Mouse (Mus musculus): ENCODE data around the gene AB124611. TPM values are rescaled to one million over a fixed set of nuclear protein-coding genes. Genes with fewer than 3 reads are reported as not detected.

The AB124611 gene
- polyA plus RNA-seq, 1 experiment from 2014 or later, result 4.3 TPM

DNA sequence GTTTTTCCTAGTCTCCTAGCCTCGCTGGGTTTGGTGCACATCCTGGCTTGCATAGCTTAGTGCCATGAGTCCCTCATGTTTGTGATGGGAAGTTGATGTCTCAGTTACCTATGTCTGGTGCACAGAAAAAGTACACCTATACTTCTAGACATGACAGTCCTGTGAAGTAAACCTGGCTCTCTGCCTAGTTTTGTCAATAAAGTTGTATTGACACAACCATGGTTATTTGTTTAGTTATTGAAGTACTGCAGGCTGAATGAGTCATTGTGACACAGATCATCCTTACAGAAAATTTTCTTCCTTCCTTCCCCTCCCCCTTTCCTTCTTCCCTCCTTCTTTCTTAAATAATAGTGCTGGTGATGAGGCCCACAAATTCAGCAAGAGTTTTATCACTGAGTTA lies 38.4 kb downstream of the AB124611 start:
- H3K9ac ChIP-seq (ENCODE audit: low read depth, low read length), result no peak overlapping the region
- no peaks in the 10 kb centered on the region for H3K27me3 ChIP-seq (replicated peaks; ENCODE audit: control insufficient read depth, insufficient read depth, low read length)
- no peak for DNase-seq (ENCODE audit: low spot score)
- no peak overlapping the region for H3K4me2 ChIP-seq
- H3K4me1 ChIP-seq (replicated peaks; ENCODE audit: control insufficient read depth, insufficient read depth, low read length), result peaks cover 16% of the 10 kb centered on the region
- H3K27ac ChIP-seq (ENCODE audit: low read depth, low read length), result peak overlapping the region; percentile 33; the same call in 1 of the 2 replicates
- ATAC-seq (replicated peaks; ENCODE audit: low FRiP score), result no peak
- H3K9me3 ChIP-seq (ENCODE audit: control insufficient read depth, low read length), result no peaks in the 10 kb centered on the region
- H3K4me3 ChIP-seq (ENCODE audit: low read depth, low read length), result no peak overlapping the region
- WGBS, result 73% methylated on average over 1 of the region's 1 CpGs
- peaks cover 3% of the 10 kb centered on the region; the same call in 1 of the 2 replicates for H3K36me3 ChIP-seq (ENCODE audit: control insufficient read depth, insufficient read depth, low read length)

GRCm38 (mm10) chr9:21565004-21565586 lies 39.1 kb downstream of the AB124611 start:
- Histone ChIP-seq H3K27me3 (replicated peaks; ENCODE audit: control insufficient read depth, insufficient read depth, low read length) (no peaks in the 10 kb centered on the region), H3K27ac (ENCODE audit: low read depth, low read length) (peak overlapping the region; percentile 64), H3K36me3 (ENCODE audit: control insufficient read depth, insufficient read depth, low read length) (peaks cover 9% of the 10 kb centered on the region), H3K4me2 (peak overlapping the region; percentile 23), H3K4me3 (ENCODE audit: low read depth, low read length) (no peak overlapping the region), H3K9ac (ENCODE audit: low read depth, low read length) (no peak overlapping the region; the same call in 1 of the 2 replicates), H3K9me3 (ENCODE audit: control insufficient read depth, low read length) (no peaks in the 10 kb centered on the region), H3K4me1 (replicated peaks; ENCODE audit: control insufficient read depth, insufficient read depth, low read length) (peaks cover 16% of the 10 kb centered on the region)
- peak; percentile 71 for ATAC-seq (replicated peaks; ENCODE audit: low FRiP score)
- DNase-seq (ENCODE audit: low spot score), result no peak
- WGBS, result 62% methylated on average over 4 of the region's 4 CpGs

DNA sequence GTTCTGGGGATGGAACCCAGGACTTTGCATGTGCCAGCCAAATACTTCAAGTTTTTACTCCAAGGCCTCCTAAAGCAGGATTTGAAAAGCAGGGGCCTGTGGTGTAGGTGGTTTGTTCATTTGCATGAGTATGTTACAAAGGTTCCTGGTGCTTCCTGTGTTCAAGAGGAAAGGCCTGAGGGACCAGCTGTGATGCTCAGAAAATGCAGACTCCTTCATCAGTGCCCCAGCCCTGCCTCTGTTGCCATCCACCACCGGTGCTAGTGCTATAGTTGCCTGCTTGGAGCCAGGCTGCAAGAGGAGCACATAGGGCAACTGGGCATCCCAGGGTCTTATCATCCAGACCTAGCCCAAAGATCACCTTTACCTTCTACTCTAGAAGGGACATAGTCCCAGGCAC lies 40.6 kb downstream of the AB124611 start:
- no peak overlapping the region for H3K9ac ChIP-seq (ENCODE audit: low read depth, low read length)
- H3K4me3 ChIP-seq (ENCODE audit: low read depth, low read length), result no peak overlapping the region
- no peaks in the 10 kb centered on the region for H3K27me3 ChIP-seq (replicated peaks; ENCODE audit: control insufficient read depth, insufficient read depth, low read length)
- peaks cover 14% of the 10 kb centered on the region for H3K36me3 ChIP-seq (ENCODE audit: control insufficient read depth, insufficient read depth, low read length)
- 89% methylated on average over 1 of the region's 1 CpGs for WGBS
- H3K4me1 ChIP-seq (replicated peaks; ENCODE audit: control insufficient read depth, insufficient read depth, low read length), result peaks cover 16% of the 10 kb centered on the region
- no peak overlapping the region for H3K27ac ChIP-seq (ENCODE audit: low read depth, low read length)
- no peaks in the 10 kb centered on the region for H3K9me3 ChIP-seq (ENCODE audit: control insufficient read depth, low read length)
- ATAC-seq (replicated peaks; ENCODE audit: low FRiP score) (no peak), DNase-seq (ENCODE audit: low spot score) (no peak)
- H3K4me2 ChIP-seq, result no peak overlapping the region

GRCm38 (mm10) chr9:21567051-21567450 lies 41.1 kb downstream of the AB124611 start:
- Histone ChIP-seq H3K4me2 (no peak overlapping the region), H3K9ac (ENCODE audit: low read depth, low read length) (no peak overlapping the region), H3K36me3 (ENCODE audit: control insufficient read depth, insufficient read depth, low read length) (peaks cover 14% of the 10 kb centered on the region), H3K4me3 (ENCODE audit: low read depth, low read length) (no peak overlapping the region), H3K9me3 (ENCODE audit: control insufficient read depth, low read length) (no peaks in the 10 kb centered on the region), H3K27ac (ENCODE audit: low read depth, low read length) (no peak overlapping the region), H3K4me1 (replicated peaks; ENCODE audit: control insufficient read depth, insufficient read depth, low read length) (peaks cover 16% of the 10 kb centered on the region), H3K27me3 (replicated peaks; ENCODE audit: control insufficient read depth, insufficient read depth, low read length) (no peaks in the 10 kb centered on the region)
- DNase-seq (ENCODE audit: low spot score), result no peak
- ATAC-seq (replicated peaks; ENCODE audit: low FRiP score), result no peak
- WGBS, result 74% methylated on average over 2 of the region's 2 CpGs

DNA sequence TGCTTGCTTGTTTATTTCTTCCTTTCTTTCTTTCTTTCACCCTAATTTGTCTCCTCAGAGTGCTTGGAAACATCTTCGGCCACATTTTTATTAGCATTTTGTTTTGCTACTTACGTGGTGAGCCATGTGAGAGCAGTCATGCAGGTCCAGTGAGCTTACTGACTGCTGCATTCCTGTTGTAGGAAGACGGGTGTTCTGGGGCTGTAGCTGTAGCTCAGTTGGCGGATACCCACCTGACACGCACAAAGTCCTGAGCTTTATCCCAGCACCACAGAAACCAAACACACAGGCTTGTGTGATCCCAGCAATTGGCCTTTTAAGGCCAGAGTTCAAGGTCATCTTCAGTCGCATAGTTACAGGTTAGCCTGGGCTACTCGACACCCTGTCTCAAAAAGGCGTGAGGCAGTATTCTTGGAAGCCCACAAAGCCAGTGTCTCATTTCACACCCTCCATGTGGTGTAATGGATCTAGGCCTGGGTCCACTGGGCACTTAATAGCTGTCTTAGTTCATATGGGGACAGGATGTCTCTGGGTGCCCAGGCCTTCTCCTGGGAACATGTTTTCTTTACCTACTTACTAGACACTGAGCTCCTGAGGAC lies 42.8 kb downstream of the AB124611 start:
- H3K36me3 ChIP-seq (ENCODE audit: control insufficient read depth, insufficient read depth, low read length), result peaks cover 20% of the 10 kb centered on the region
- no peaks in the 10 kb centered on the region for H3K9me3 ChIP-seq (ENCODE audit: control insufficient read depth, low read length)
- no peak overlapping the region for H3K9ac ChIP-seq (ENCODE audit: low read depth, low read length)
- 91% methylated on average over 8 of the region's 8 CpGs for WGBS
- no peak overlapping the region for H3K4me2 ChIP-seq
- H3K4me3 ChIP-seq (ENCODE audit: low read depth, low read length), result no peak overlapping the region
- no peaks in the 10 kb centered on the region for H3K27me3 ChIP-seq (replicated peaks; ENCODE audit: control insufficient read depth, insufficient read depth, low read length)
- DNase-seq (ENCODE audit: low spot score) (no peak), ATAC-seq (replicated peaks; ENCODE audit: low FRiP score) (no peak)
- no peak overlapping the region for H3K27ac ChIP-seq (ENCODE audit: low read depth, low read length)
- peaks cover 16% of the 10 kb centered on the region for H3K4me1 ChIP-seq (replicated peaks; ENCODE audit: control insufficient read depth, insufficient read depth, low read length)

GRCm38 (mm10) chr9:21574012-21574801 lies 48.2 kb downstream of the AB124611 start:
- Histone ChIP-seq H3K4me3 (ENCODE audit: low read depth, low read length) (no peak overlapping the region), H3K9ac (ENCODE audit: low read depth, low read length) (no peak overlapping the region), H3K27ac (ENCODE audit: low read depth, low read length) (no peak overlapping the region), H3K9me3 (ENCODE audit: control insufficient read depth, low read length) (no peaks in the 10 kb centered on the region), H3K36me3 (ENCODE audit: control insufficient read depth, insufficient read depth, low read length) (peaks cover 52% of the 10 kb centered on the region), H3K4me1 (replicated peaks; ENCODE audit: control insufficient read depth, insufficient read depth, low read length) (no peaks in the 10 kb centered on the region), H3K4me2 (no peak overlapping the region), H3K27me3 (replicated peaks; ENCODE audit: control insufficient read depth, insufficient read depth, low read length) (no peaks in the 10 kb centered on the region)
- ATAC-seq (replicated peaks; ENCODE audit: low FRiP score), result no peak
- DNase-seq (ENCODE audit: low spot score), result no peak
- WGBS, result 95% methylated on average over 8 of the region's 8 CpGs

- peaks cover 55% of the 10 kb centered on the region for H3K36me3 ChIP-seq (ENCODE audit: control insufficient read depth, insufficient read depth, low read length)
- H3K9ac ChIP-seq (ENCODE audit: low read depth, low read length), result no peak overlapping the region
- no peaks in the 10 kb centered on the region for H3K9me3 ChIP-seq (ENCODE audit: control insufficient read depth, low read length)
- no peak overlapping the region for H3K4me2 ChIP-seq
- H3K27ac ChIP-seq (ENCODE audit: low read depth, low read length), result no peak overlapping the region
- no peak for DNase-seq (ENCODE audit: low spot score)
- WGBS, result 91% methylated on average over 10 of the region's 10 CpGs
- H3K4me3 ChIP-seq (ENCODE audit: low read depth, low read length), result no peak overlapping the region
- no peaks in the 10 kb centered on the region for H3K27me3 ChIP-seq (replicated peaks; ENCODE audit: control insufficient read depth, insufficient read depth, low read length)
- H3K4me1 ChIP-seq (replicated peaks; ENCODE audit: control insufficient read depth, insufficient read depth, low read length), result no peaks in the 10 kb centered on the region
- ATAC-seq (replicated peaks; ENCODE audit: low FRiP score), result no peak
Measured at GRCm38 (mm10) chr9:21575253-21575652, 49.3 kb downstream of the AB124611 start.

DNA sequence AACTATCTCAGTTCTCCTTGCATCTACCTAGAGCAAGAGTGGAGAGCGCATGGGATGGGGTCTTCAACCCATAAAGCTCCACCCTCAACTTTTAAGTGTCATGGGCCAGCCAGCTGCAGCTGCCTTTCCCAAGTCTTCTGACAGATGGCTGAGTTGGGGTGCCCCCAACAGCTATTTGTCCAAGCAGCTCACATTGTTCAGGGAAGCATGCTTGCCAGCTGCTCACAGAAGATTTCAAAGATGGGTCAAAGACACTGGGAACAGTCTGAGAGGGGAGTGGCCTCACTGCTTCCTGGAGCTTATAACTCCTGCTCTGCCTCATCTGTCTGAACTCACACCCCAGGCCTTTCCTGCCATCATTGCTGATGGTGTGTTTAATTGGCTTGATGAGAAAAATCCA lies 50.3 kb downstream of the AB124611 start:
- no peaks in the 10 kb centered on the region for H3K4me1 ChIP-seq (replicated peaks; ENCODE audit: control insufficient read depth, insufficient read depth, low read length)
- 92% methylated on average over 1 of the region's 1 CpGs for WGBS
- peaks cover 53% of the 10 kb centered on the region for H3K36me3 ChIP-seq (ENCODE audit: control insufficient read depth, insufficient read depth, low read length)
- H3K27ac ChIP-seq (ENCODE audit: low read depth, low read length), result no peak overlapping the region
- H3K4me3 ChIP-seq (ENCODE audit: low read depth, low read length), result no peak overlapping the region
- H3K9me3 ChIP-seq (ENCODE audit: control insufficient read depth, low read length), result no peaks in the 10 kb centered on the region
- no peak for DNase-seq (ENCODE audit: low spot score)
- H3K4me2 ChIP-seq, result no peak overlapping the region
- H3K27me3 ChIP-seq (replicated peaks; ENCODE audit: control insufficient read depth, insufficient read depth, low read length), result no peaks in the 10 kb centered on the region
- no peak overlapping the region for H3K9ac ChIP-seq (ENCODE audit: low read depth, low read length)
- no peak for ATAC-seq (replicated peaks; ENCODE audit: low FRiP score)

All from liver, embryonic 11.5 days (tissue).